In the genomic region with DNA sequence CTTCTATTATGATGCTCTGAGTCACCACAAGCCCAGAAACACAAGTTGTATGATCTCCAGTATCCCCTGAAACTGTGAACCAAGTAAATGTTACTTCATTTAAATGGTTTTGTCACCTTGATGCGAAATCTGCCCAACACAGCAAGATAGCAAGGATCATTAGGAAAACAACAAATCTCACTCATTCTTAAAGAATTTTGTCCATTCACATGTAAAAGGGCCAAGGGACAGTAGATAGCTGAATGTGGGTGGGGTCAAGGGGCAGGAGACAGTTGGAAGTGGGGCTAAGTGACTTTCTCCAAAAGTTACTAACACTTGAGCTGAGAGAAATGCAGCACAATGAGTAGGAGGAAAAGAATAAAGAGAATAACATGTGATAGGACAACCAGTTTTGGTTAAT, we compare ENCODE assay signal across 11 mouse cellular contexts.
"Had no signal": no experiment of that assay in that cellular context is flagged by ENCODE, and none has a peak within 500 bp of the region (broad histone marks: within the 10 kb centered on the region; RNA-seq: fewer than 3 reads in every experiment).

No protein-coding gene starts in this region.

- DNase-seq: retina, postnatal 1 day; right cerebral cortex, adult 18-20 months; right cerebral cortex, postnatal 14 days; right cerebral cortex, postnatal 25 days; right cerebral cortex, postnatal 4 days; spleen, adult 18-20 months; thymus, adult 18-20 months; thymus, adult 2 months; thymus, postnatal 14 days; thymus, postnatal 36 days; thymus, postnatal 4 days had no signal
